Mouse (Mus musculus) stomach, embryonic 14.5 days (tissue): ENCODE results near the gene Slc29a3. TPM values are rescaled to one million over a fixed set of nuclear protein-coding genes. Genes with fewer than 3 reads are reported as not detected.
"Not testable (repeated sequence)": the region's sequence is repeated elsewhere in the genome, so short reads cannot be mapped to it uniquely, and the experiment has no call there.

Source experiments
- ATAC-seq: fragments of 200-750 bp; cut with Nextera tagmentation; 2 replicates; pipeline ENCODE4 v1.8.0; 2017; ENCODE audit warnings: low read depth, moderate TSS enrichment; ENCODE audit not compliant: insufficient number of reproducible peaks, insufficient read depth, low FRiP score
- H3K27ac ChIP-seq: fragments of 300-500 bp; sonication (generic); 2 replicates; pipeline ENCODE4 v1.5.1; 2014; ENCODE audit warnings: mild to moderate bottlenecking, low read length, moderate library complexity, mixed read lengths
- H3K27me3 ChIP-seq: fragments of 300-500 bp; sonication (generic); 2 replicates; pipeline ENCODE4 v1.6.1; 2014; ENCODE audit warnings: low read length, control low read depth, mixed read lengths; ENCODE audit not compliant: control insufficient read depth, insufficient read depth
- H3K36me3 ChIP-seq: fragments of 300-500 bp; sonication (generic); 2 replicates; pipeline ENCODE4 v1.6.1; 2014; ENCODE audit warnings: mild to moderate bottlenecking, control low read depth, low read length, moderate library complexity, mixed read lengths; ENCODE audit not compliant: control insufficient read depth, insufficient read depth
- H3K4me1 ChIP-seq: fragments of 300-500 bp; sonication (generic); 2 replicates; pipeline ENCODE4 v1.6.1; 2014; ENCODE audit warnings: low read length, control low read depth, mixed read lengths; ENCODE audit not compliant: control insufficient read depth, insufficient read depth
- H3K4me2 ChIP-seq: fragments of 300-500 bp; sonication (generic); replicated peaks from 2 replicates; pipeline ENCODE4 v1.6.1; 2014; ENCODE audit warnings: low read depth, low read length, control low read depth
- H3K4me3 ChIP-seq: fragments of 300-500 bp; sonication (generic); 2 replicates; pipeline ENCODE4 v1.5.1; 2014; ENCODE audit warnings: low read depth, low read length, control low read depth
- H3K9ac ChIP-seq: fragments of 300-500 bp; sonication (generic); replicated peaks from 2 replicates; pipeline ENCODE4 v1.6.1; 2014; ENCODE audit warnings: low read depth, mild to moderate bottlenecking, control low read depth, low read length, moderate library complexity, mixed read lengths
- H3K9me3 ChIP-seq: fragments of 300-500 bp; sonication (generic); 2 replicates; pipeline ENCODE4 v1.6.1; 2016; ENCODE audit warnings: low read depth, low read length, control low read depth; ENCODE audit not compliant: control insufficient read depth
- WGBS: fragments of 180-500 bp; shearing (Covaris S2); extraction: QIAGEN DNeasy Blood & Tissue Kit; methylation state at CpG from one replicate; pipeline ENCODE4 v1.1.7; 2014; 5-methylcytosine and 5-hydroxymethylcytosine counted together
- polyA plus RNA-seq: library from polyadenylated mRNA; unstranded; fragments of >200 nt; fragmentation: Nextera tagmentation; extraction: Ambion mirVana; gene quantifications from 2 replicates; pipeline ENCODE4 v1.2.1, GENCODE M21; 2014

Gene Slc29a3
- polyA plus RNA-seq, 1 experiment from 2014 or later, result 8.5 TPM

DNA sequence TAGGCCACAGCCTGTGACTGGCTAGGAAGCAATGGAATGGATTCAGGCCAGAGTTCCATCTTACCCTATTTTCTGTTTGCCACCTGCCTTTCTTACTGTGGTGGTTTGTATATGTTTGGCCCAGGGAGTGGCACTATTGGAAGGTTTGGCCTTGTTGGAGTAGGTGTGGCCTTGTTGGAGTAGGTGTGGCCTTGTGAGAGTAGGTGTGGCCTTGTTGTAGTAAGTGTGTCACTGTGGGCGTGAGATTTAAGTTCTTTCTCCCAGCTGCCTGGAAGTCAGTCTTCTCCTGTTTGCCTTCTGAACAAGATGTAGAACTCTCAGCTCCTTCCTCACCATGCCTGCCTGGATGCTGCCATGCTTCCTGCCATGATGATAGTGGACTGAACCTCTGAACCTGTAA is 10.3 kb downstream of the Slc29a3 start:
- WGBS, result 86% methylated on average over 1 of the region's 1 CpGs
- H3K27ac ChIP-seq, H3K9ac ChIP-seq, H3K4me2 ChIP-seq, H3K27me3 ChIP-seq, H3K9me3 ChIP-seq, H3K4me1 ChIP-seq, H3K36me3 ChIP-seq, H3K4me3 ChIP-seq, ATAC-seq: not testable (repeated sequence)

DNA sequence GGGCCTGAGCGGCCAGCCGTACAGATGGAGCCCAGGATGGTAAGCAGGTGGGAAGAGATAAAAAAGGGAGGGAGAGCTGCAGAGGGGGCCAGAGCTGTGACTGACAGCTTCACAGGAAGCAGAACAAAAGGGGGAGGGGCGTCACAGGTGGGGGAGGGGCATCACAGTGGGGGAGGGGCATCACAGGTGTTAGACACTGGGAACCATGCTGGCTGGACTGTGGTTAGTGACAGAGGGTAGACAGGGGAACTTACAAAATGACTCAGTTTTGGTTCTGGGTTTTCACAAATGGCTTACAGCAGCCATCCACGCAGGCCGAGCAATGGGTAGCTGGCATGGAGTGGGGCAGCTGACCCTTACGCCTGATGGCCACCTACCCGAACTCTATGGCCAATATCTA is 11.2 kb downstream of the Slc29a3 start:
- H3K4me2 ChIP-seq, result no peak overlapping the region
- ATAC-seq, result no peak
- H3K9me3 ChIP-seq, result no peaks in the 10 kb centered on the region
- no peak overlapping the region for H3K9ac ChIP-seq
- no peaks in the 10 kb centered on the region for H3K4me1 ChIP-seq
- no peaks in the 10 kb centered on the region for H3K36me3 ChIP-seq
- no peaks in the 10 kb centered on the region for H3K27me3 ChIP-seq
- WGBS, result 78% methylated on average over 7 of the region's 7 CpGs
- H3K4me3 ChIP-seq, result no peak overlapping the region
- no peak overlapping the region for H3K27ac ChIP-seq

- Histone ChIP-seq H3K4me3 (no peak overlapping the region), H3K4me2 (no peak overlapping the region), H3K27me3 (no peaks in the 10 kb centered on the region), H3K36me3 (no peaks in the 10 kb centered on the region), H3K27ac (no peak overlapping the region), H3K4me1 (no peaks in the 10 kb centered on the region), H3K9me3 (no peaks in the 10 kb centered on the region), H3K9ac (no peak overlapping the region)
- no peak for ATAC-seq
- 94% methylated on average over 4 of the region's 4 CpGs for WGBS
Measured at GRCm38 (mm10) chr10:60739619-60740363, 12.8 kb downstream of the Slc29a3 start.

GRCm38 (mm10) chr10:60737886-60738640 is 14.5 kb downstream of the Slc29a3 start:
- Histone ChIP-seq H3K4me1 (no peaks in the 10 kb centered on the region), H3K9ac (no peak overlapping the region), H3K4me2 (no peak overlapping the region), H3K9me3 (no peaks in the 10 kb centered on the region), H3K36me3 (no peaks in the 10 kb centered on the region), H3K27ac (no peak overlapping the region), H3K4me3 (no peak overlapping the region), H3K27me3 (no peaks in the 10 kb centered on the region)
- no peak for ATAC-seq
- whole genome bisulfite sequencing, result 77% methylated on average over 4 of the region's 9 CpGs

DNA sequence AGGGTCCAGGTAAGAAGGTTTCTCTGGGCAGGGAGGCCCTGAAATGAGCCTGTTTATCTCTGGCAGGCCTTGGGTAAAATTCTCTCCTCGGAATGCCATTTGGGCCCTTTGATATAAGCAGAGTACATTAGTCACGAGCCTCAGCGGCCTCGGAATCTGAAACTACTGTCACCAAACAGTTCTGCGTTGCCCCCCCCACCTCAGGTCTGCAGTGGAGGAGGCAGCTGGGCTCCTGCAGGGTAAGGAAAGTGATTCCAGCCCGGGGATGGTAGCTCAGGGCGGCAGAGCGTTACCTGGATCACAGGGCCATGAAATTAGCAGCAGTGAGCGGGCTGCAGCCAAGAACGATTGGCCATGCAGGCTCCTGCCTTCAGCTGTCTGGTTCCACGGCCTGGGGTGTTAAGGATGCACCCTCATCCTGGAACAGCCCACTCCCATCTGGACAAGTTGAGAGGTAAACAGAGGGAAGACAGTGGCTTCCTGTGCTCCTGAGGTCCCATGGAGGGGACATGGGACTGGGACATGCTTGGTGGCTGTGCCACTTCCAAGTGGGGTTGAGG is 15.3 kb downstream of the Slc29a3 start:
- Histone ChIP-seq H3K4me1 (no peaks in the 10 kb centered on the region), H3K9me3 (no peaks in the 10 kb centered on the region), H3K4me2 (no peak overlapping the region), H3K4me3 (no peak overlapping the region), H3K27ac (no peak overlapping the region), H3K36me3 (no peaks in the 10 kb centered on the region), H3K27me3 (no peaks in the 10 kb centered on the region), H3K9ac (no peak overlapping the region)
- ATAC-seq, result no peak
- WGBS, result 73% methylated on average over 11 of the region's 11 CpGs

DNA sequence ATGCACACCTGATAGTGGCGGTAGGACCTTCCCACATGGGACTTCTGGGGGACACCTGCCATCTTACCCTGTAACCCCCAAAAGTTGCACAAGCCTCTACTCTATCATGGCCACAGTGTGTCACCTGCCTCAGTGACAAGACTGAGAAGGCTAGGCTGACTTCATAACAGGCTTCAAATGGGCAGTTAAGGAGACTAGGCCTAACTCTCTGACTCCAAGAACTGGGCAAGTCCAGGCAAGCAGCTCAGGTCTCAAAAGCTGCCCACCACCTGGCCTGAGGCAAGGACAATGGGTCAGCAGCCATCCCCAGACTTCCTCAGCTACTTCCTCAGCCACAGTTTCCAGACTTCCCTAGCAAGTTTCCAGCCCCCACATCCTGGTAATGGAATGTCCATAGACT is 16.9 kb downstream of the Slc29a3 start:
- Histone ChIP-seq H3K4me2 (no peak overlapping the region), H3K36me3 (no peaks in the 10 kb centered on the region), H3K4me3 (no peak overlapping the region), H3K9me3 (no peaks in the 10 kb centered on the region), H3K9ac (no peak overlapping the region), H3K27me3 (no peaks in the 10 kb centered on the region), H3K27ac (no peak overlapping the region), H3K4me1 (no peaks in the 10 kb centered on the region)
- WGBS, result 100% methylated on average over 1 of the region's 1 CpGs
- ATAC-seq, result no peak

GRCm38 (mm10) chr10:60733471-60733870 is 19.1 kb downstream of the Slc29a3 start:
- Histone ChIP-seq H3K4me2 (no peak overlapping the region), H3K36me3 (no peaks in the 10 kb centered on the region), H3K9me3 (no peaks in the 10 kb centered on the region), H3K4me1 (no peaks in the 10 kb centered on the region), H3K4me3 (no peak overlapping the region), H3K27ac (no peak overlapping the region), H3K9ac (no peak overlapping the region), H3K27me3 (no peaks in the 10 kb centered on the region)
- ATAC-seq, result no peak
- 74% methylated on average over 8 of the region's 8 CpGs for WGBS

- Histone ChIP-seq H3K27me3 (no peaks in the 10 kb centered on the region), H3K9me3 (no peaks in the 10 kb centered on the region), H3K9ac (no peak overlapping the region), H3K4me2 (no peak overlapping the region), H3K36me3 (no peaks in the 10 kb centered on the region), H3K4me3 (no peak overlapping the region), H3K4me1 (no peaks in the 10 kb centered on the region), H3K27ac (no peak overlapping the region)
- WGBS, result 67% methylated on average over 2 of the region's 2 CpGs
- ATAC-seq, result no peak
Measured at GRCm38 (mm10) chr10:60732397-60732861, 20.2 kb downstream of the Slc29a3 start.
